ENCODE assay signal across 8 mouse cellular contexts in genomic region chr11:81634360-81635350, GRCm38 (mm10).
DNase-seq lines count a peak whose midpoint lies in the region; ATAC-seq and TF ChIP-seq lines count a peak whose summit lies in the region.

No protein-coding gene starts in this region.

- H3K4me2 ChIP-seq in heart, embryonic 11.5 days: no peak overlapping the region

- intact Hi-C loops in left cerebral cortex, postnatal 10 days (cut with DNase I): loop anchor here (5.0 kb wide), 3 partner anchors 133 to 548 kb away; partner anchors contain the start of gene Asic2

- no peaks in the 10 kb centered on the region for H3K79me2 ChIP-seq in MEL (ENCODE audit: control insufficient read depth, insufficient read depth, low read length, poor library complexity)

- 59% methylated on average over 25 of the region's 25 CpGs for WGBS in heart, embryonic 11.5 days (ENCODE audit: insufficient replicate concordance)

- no peaks in the 10 kb centered on the region for H3K4me1 ChIP-seq in heart, embryonic 11.5 days (ENCODE audit: control insufficient read depth, insufficient read depth, low read length)
- H3K4me1 ChIP-seq in MEL (ENCODE audit: control insufficient read depth in 1 of 2, insufficient read depth in 2 of 2, low read length in 2 of 2): no peaks in the 10 kb centered on the region

- ATAC-seq in heart, embryonic 11.5 days (replicated peaks; ENCODE audit: insufficient number of reproducible peaks, low FRiP score, low TSS enrichment): no peak

- H3K27ac ChIP-seq in heart, embryonic 11.5 days (ENCODE audit: low read depth, low read length): no peak overlapping the region
- no peak overlapping the region for H3K27ac ChIP-seq in MEL (ENCODE audit: control insufficient read depth, low read depth, low read length)

- no peak overlapping the region for H3K9ac ChIP-seq in heart, embryonic 11.5 days (ENCODE audit: low read depth, low read length)
- no peak overlapping the region for H3K9ac ChIP-seq in MEL (ENCODE audit: control insufficient read depth, low read depth, low read length, poor library complexity, severe bottlenecking)

- peak; percentile 20 for DNase-seq in heart, adult 8-10 months (ENCODE audit: low spot score)
- DNase-seq in MEL (ENCODE audit: low read depth, low spot score): peak; percentile 36
- DNase-seq in cerebellum, adult 9-11 months: peak; percentile 33
- DNase-seq in frontal cortex, postnatal 36 days (ENCODE audit: low spot score in 2 of 2): peak; percentile 54 to 55
- DNase-seq in left cerebral cortex, postnatal 10 days (ENCODE audit: extremely low spot score in 1 of 2, low spot score in 2 of 2): peak; percentile 46 to 50
- DNase-seq in naive thymus-derived CD4-positive, alpha-beta T cell, adult 2 months (ENCODE audit: low read depth): peak; percentile 41
- DNase-seq in thymus, postnatal 4 days: peak; percentile 54

- TF ChIP-seq EP300 in MEL (IDR thresholded peaks at IDR 0.05; ENCODE audit: low read depth in 1 of 2, low read length in 2 of 2): no peak

- TF ChIP-seq CTCF in MEL (IDR thresholded peaks at IDR 0.05 in 2 of 3, conservative IDR thresholded peaks at IDR 0.05 in 1 of 3; ENCODE audit: control insufficient read depth in 1 of 3, insufficient read depth in 1 of 3, low read depth in 2 of 3, low read length in 3 of 3, poor library complexity in 1 of 3, severe bottlenecking in 1 of 3): peak; percentile 49 to 72 (median 62)

- H3K27me3 ChIP-seq in heart, embryonic 11.5 days (ENCODE audit: control insufficient read depth, insufficient read depth, low read length): no peaks in the 10 kb centered on the region
- no peaks in the 10 kb centered on the region for H3K27me3 ChIP-seq in MEL (ENCODE audit: control insufficient read depth in 1 of 2, insufficient read depth in 2 of 2, low read length in 2 of 2)

- H3K36me3 ChIP-seq in heart, embryonic 11.5 days (ENCODE audit: control insufficient read depth, insufficient read depth, low read length): no peaks in the 10 kb centered on the region
- H3K36me3 ChIP-seq in MEL (ENCODE audit: control insufficient read depth in 1 of 2, insufficient read depth in 2 of 2, low read length in 2 of 2): no peaks in the 10 kb centered on the region

- H3K4me3 ChIP-seq in heart, embryonic 11.5 days (ENCODE audit: low read depth, low read length): no peak overlapping the region
- no peak overlapping the region for H3K4me3 ChIP-seq in MEL (ENCODE audit: control insufficient read depth in 1 of 2, insufficient read depth in 1 of 2, low read depth in 2 of 2, low read length in 2 of 2)

- no peaks in the 10 kb centered on the region for H3K9me3 ChIP-seq in heart, embryonic 11.5 days (replicated peaks; ENCODE audit: control insufficient read depth, low read length)
- no peaks in the 10 kb centered on the region for H3K9me3 ChIP-seq in MEL (replicated peaks; ENCODE audit: insufficient read depth, low read length)

- no peak for TF ChIP-seq POLR2A in MEL (IDR thresholded peaks at IDR 0.05; ENCODE audit: control insufficient read depth in 1 of 2, insufficient read depth in 1 of 2, low read depth in 1 of 2, low read length in 2 of 2, poor library complexity in 1 of 2)

- peak; percentile 44 for TF ChIP-seq RAD21 in MEL (IDR thresholded peaks at IDR 0.05; ENCODE audit: low read depth, low read length)

TF ChIP-seq in MEL, 35 proteins besides CTCF, POLR2A, EP300 and RAD21:
- no peak for TF ChIP-seq MAFK (IDR thresholded peaks at IDR 0.05; ENCODE audit: borderline replicate concordance, low read depth, low read length)
- TF ChIP-seq USF1 (IDR thresholded peaks at IDR 0.05; ENCODE audit: low read depth, low read length): no peak
- TF ChIP-seq CHD2 (IDR thresholded peaks at IDR 0.05; ENCODE audit: low read length): no peak
